Mouse (Mus musculus) R1 (cell line): ENCODE measurements around the gene Eif5b.
"Not testable (repeated sequence)": the region's sequence is repeated elsewhere in the genome, so short reads cannot be mapped to it uniquely, and the experiment has no call there.

Experiments
- DNase-seq: peaks from one replicate; pipeline ENCODE4 v3.0.0-alpha.2; 2018; ENCODE audit warnings: low read depth, low spot score

Eif5b gene

GRCm38 (mm10) chr1:38003046-38003445 lies 5.2 kb downstream of the Eif5b start:
- DNase-seq = no peak

- no peak for DNase-seq
Observed at GRCm38 (mm10) chr1:38006741-38007140, 8.9 kb downstream of the Eif5b start.

- DNase-seq = no peak
Observed at GRCm38 (mm10) chr1:38011647-38012046, 13.8 kb downstream of the Eif5b start.

- no peak for DNase-seq
Observed at GRCm38 (mm10) chr1:38012104-38012503, 14.3 kb downstream of the Eif5b start.

- no peak for DNase-seq
Observed at GRCm38 (mm10) chr1:38012509-38012908, 14.7 kb downstream of the Eif5b start.

- no peak for DNase-seq
Observed at GRCm38 (mm10) chr1:38014551-38015203, 16.9 kb downstream of the Eif5b start.

GRCm38 (mm10) chr1:38027301-38027700 lies 29.5 kb downstream of the Eif5b start:
- DNase-seq = no peak

- no peak for DNase-seq
Observed at GRCm38 (mm10) chr1:38031391-38031790, 33.6 kb downstream of the Eif5b start.

GRCm38 (mm10) chr1:38035521-38035920 lies 37.7 kb downstream of the Eif5b start:
- DNase-seq = no peak

GRCm38 (mm10) chr1:38037375-38037774 lies 39.6 kb downstream of the Eif5b start:
- DNase-seq = no peak

- no peak for DNase-seq
Observed at GRCm38 (mm10) chr1:38038898-38039297, 41.1 kb downstream of the Eif5b start.

GRCm38 (mm10) chr1:38048121-38048520 lies 50.3 kb downstream of the Eif5b start:
- no peak for DNase-seq

GRCm38 (mm10) chr1:38049562-38049961 lies 51.8 kb downstream of the Eif5b start:
- no peak for DNase-seq

GRCm38 (mm10) chr1:38055176-38055575 lies 57.4 kb downstream of the Eif5b start:
- no peak for DNase-seq

- DNase-seq = peak; percentile 81
Observed at GRCm38 (mm10) chr1:38058417-38058816, 60.6 kb downstream of the Eif5b start.

GRCm38 (mm10) chr1:38062156-38062555 lies 64.3 kb downstream of the Eif5b start:
- DNase-seq = not testable (repeated sequence)

- no peak for DNase-seq
Observed at GRCm38 (mm10) chr1:38067276-38067675, 69.5 kb downstream of the Eif5b start.

GRCm38 (mm10) chr1:38071326-38071725 lies 73.5 kb downstream of the Eif5b start:
- peak; percentile 31 for DNase-seq

- no peak for DNase-seq
Observed at GRCm38 (mm10) chr1:38081316-38081715, 83.5 kb downstream of the Eif5b start.

- DNase-seq = no peak
Observed at GRCm38 (mm10) chr1:38103214-38103613, 105.4 kb downstream of the Eif5b start.

- peak; percentile 15 for DNase-seq
Observed at GRCm38 (mm10) chr1:38103813-38104212, 106.0 kb downstream of the Eif5b start.
